Mouse (Mus musculus) induced T-regulatory cell, adult 2 months (primary cell): ENCODE data around the gene Uck2.

Experiments
- DNase-seq: peaks from one replicate; pipeline ENCODE4 v3.0.0-alpha.2; 2012; ENCODE audit warnings: low read depth

The Uck2 gene

GRCm38 (mm10) chr1:167253579-167253978, 31.5 kb downstream of the Uck2 start:
- no peak for DNase-seq

GRCm38 (mm10) chr1:167249881-167250280, 35.2 kb downstream of the Uck2 start:
- no peak for DNase-seq

- DNase-seq: no peak
These were observed 35.9 kb downstream of the Uck2 start for GRCm38 (mm10) chr1:167249252-167249651.

- DNase-seq: no peak
These were observed 37.2 kb downstream of the Uck2 start for GRCm38 (mm10) chr1:167247886-167248285.

- DNase-seq: no peak
These were observed 38.1 kb downstream of the Uck2 start for GRCm38 (mm10) chr1:167246976-167247375.

- no peak for DNase-seq
These were observed 38.8 kb downstream of the Uck2 start for GRCm38 (mm10) chr1:167246275-167246674.

GRCm38 (mm10) chr1:167245180-167245641, 39.9 kb downstream of the Uck2 start:
- DNase-seq: peak; percentile 35

- peak; percentile 72 for DNase-seq
These were observed 42.9 kb downstream of the Uck2 start for GRCm38 (mm10) chr1:167242191-167242681.

- no peak for DNase-seq
These were observed 43.6 kb downstream of the Uck2 start for GRCm38 (mm10) chr1:167241487-167241886.

- no peak for DNase-seq
These were observed 44.8 kb downstream of the Uck2 start for GRCm38 (mm10) chr1:167240361-167240760.

GRCm38 (mm10) chr1:167239916-167240315, 45.2 kb downstream of the Uck2 start:
- no peak for DNase-seq

GRCm38 (mm10) chr1:167237798-167238197, 47.3 kb downstream of the Uck2 start:
- DNase-seq: no peak

GRCm38 (mm10) chr1:167236790-167237189, 48.3 kb downstream of the Uck2 start:
- no peak for DNase-seq

GRCm38 (mm10) chr1:167234344-167234743, 50.8 kb downstream of the Uck2 start:
- no peak for DNase-seq

GRCm38 (mm10) chr1:167232918-167233317, 52.2 kb downstream of the Uck2 start:
- DNase-seq: no peak

GRCm38 (mm10) chr1:167231612-167232283, 53.4 kb downstream of the Uck2 start:
- DNase-seq: peak; percentile 27

GRCm38 (mm10) chr1:167230930-167231611, 54.0 kb downstream of the Uck2 start:
- no peak for DNase-seq

GRCm38 (mm10) chr1:167222382-167223010, 62.6 kb downstream of the Uck2 start:
- no peak for DNase-seq

- DNase-seq: peak; percentile 89
These were observed 64.6 kb downstream of the Uck2 start for GRCm38 (mm10) chr1:167220303-167221174.

GRCm38 (mm10) chr1:167215460-167215859, 69.7 kb downstream of the Uck2 start:
- DNase-seq: no peak

GRCm38 (mm10) chr1:167212710-167213109, 72.4 kb downstream of the Uck2 start:
- DNase-seq: no peak
